Mouse (Mus musculus) activated CD4-positive, CD25-positive, alpha-beta regulatory T cell, adult 4 months (primary cell): Measurements from ENCODE around the gene Nin. TPM values are rescaled to one million over a fixed set of nuclear protein-coding genes. Genes with fewer than 3 reads are reported as not detected.

Source experiments
- ATAC-seq: one replicate; pipeline ENCODE4 v1.8.0; 2017
- polyA plus RNA-seq, 2 experiments: library from polyadenylated mRNA; unstranded; fragments of 100-300 nt; shearing (Covaris generic); gene quantifications; one replicate each; pipeline ENCODE4 v1.2.1; 2017

Gene Nin
- polyA plus RNA-seq, 2 experiments from 2014 or later = 19.2 to 24.3 TPM

DNA sequence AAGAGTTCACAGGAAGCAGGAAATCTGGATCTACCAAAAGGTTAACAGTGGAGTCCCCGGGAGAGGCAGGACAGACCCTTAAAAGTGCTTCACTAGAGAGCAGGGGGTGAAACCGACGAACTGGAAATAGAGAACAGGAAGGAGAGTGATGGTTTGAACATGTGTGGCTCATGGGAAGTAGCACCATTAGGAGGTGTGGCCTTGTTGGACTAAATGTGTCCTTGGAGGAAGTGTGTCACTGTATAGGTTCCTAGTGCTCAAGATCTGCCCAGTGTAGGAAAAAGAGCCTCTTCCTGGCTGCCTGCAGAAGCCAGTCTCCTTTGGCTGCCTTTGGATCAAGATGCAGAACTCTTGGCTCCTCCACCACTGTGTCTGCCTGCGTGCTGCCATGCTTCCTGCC, 108.4 kb downstream of the Nin start:
- ATAC-seq = no peak

DNA sequence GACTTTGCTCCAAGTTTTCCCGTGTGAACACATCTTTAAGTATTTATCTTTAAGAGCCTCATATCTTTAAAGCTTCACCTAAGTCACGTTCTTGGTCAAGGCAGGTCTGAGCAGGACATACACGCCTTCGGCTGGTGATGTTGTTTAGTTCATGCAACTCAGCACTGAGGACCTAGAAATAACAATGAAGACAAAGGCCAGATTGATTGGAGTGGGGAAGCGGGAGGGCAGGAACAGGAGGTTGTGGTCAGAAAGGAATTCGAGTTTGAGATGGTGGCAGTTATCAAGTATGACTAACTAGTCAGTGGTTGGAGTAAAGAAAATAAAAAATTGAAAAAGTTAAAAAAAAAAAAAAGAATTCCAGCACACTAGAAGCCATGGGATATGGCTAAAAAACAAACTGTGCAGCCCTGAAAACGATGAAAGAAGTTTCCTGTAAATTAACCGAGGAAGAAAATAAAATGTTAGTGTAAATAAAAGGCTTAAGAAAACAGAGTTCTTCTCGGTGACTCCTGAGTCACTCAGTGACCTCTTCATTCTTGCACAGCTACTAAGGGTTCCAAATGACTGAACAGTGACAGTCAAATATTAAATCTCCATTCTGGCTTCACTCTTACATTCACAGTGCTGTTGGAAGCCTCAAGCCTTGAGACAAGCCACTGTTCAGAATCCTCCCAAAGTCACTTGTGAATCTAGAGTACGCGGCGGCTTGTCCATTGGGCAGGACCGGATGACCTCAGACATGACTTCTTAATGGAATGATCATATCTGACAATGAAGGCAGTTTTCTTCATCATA, 115.1 kb downstream of the Nin start:
- ATAC-seq = no peak

DNA sequence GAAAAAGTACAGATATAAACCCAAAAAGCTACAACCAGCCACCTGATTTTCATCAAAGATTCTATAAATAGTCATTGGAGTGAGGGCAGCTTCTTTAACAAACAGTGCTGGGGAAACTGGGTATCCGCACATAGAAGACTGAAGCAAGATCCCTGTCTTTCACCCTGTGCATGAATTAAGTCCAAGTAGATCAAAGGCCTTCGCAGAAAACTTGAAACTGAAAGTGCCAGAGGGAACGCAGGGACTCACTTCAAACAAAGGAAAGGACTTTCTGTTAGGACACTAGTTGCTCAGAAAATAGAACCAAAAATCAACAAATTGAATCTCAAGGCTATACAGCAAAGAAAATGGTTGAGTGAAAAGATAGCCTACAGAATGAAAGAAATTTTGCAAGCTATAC, 118.1 kb downstream of the Nin start:
- no peak for ATAC-seq

DNA sequence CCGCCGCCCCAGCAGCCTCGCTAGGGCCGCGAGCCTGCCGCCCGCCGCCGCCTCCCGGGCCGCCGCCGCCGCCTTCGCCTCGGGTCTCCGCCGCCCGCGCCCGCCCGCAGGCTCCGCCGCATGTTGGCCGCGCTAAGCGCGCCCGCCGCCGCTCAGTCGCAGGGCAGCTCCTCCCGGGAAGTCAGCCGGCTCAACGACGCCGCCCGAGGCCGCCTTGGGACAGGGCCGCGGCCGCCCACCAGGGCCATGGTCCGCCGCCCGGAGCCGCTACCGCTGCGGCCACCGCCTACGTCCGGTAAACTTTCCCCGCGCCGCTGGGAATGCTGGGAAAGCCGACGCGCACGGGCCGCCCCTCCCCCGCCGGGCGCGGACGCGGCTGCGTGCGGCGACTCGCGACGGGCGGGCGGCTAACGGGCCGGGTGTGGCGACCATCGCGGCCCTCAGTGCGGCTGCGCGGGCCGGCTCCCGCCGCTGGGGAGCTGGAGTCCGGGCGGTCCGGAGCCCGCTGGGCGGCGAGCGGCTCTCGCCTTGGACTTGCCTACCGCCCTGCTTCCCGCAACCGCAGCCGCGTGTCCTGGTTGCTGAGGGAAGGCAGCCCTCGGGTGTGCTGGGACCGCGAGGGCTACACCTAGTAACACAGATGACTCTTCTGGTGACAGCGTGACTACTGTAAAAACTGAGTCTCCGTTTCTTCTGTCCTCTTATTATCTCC, 126.6 kb downstream of the Nin start, which contains the start of gene Sav1:
Gene Sav1, minus strand, starts transcription at position 217 of the 712 bp plus-strand sequence.
- peak; percentile 62 for ATAC-seq

DNA sequence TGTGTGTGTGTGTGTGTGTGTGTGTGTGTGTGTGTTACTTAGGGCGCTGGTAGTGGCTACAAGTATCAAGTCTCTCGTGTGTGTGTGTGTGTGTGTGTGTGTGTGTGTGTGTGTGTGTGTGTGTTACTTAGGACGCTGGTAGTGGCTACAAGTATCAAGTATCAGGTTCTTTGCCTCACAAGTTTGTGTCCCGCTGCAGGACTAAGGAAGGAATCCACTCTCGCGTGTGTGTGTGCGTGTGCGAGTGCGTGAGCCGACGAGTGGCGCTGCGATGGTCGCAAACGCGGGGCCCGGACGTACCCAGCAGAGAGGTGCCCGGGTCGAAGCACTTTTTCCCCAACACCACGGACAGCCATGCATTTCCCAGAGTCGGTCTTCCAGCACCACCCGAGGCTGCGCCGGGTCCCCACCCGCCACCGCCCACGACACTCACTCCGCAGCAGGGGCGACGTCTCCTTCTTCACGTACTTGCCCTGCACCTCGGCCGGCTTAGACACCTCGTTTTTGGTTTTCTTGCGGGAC, 127.2 kb downstream of the Nin start:
- ATAC-seq = peak; percentile 33

DNA sequence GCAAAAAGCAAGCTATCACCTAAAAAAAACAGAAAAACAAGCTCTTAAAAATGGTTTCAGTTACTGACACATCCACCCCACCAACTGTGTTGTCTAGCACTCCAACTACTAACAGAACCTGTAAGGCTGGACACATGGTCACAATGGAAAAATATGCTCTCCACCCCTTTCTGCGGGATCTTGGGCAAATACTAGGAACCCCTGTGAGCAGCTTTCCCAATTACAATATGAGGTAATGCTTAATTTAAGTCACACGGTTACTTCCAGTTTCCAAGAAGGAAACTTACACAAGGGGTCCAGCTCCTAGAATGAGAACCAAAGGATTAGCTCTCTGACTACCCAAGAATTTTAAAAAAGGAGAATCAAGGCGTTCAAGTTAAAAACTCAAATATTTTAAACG, 128.0 kb downstream of the Nin start:
- no peak for ATAC-seq

DNA sequence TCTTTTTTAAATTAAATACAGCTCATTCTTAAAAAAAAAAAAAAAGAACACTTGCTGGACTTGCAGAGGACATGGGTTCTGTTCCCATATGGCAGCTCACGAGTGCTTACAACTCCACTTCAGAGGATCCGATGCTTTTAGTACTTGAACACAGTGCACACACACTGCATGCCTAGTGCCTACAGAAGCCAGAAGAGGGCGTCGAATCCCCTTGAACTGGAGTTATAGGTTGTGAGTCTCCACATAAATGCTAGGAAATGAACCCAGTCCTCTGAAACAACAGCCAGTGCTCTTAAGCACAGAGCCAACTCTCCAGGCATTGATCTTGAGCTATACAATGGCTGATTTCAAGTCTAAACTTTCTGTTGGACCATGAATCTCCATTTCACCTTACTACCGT, 130.6 kb downstream of the Nin start:
- no peak for ATAC-seq

DNA sequence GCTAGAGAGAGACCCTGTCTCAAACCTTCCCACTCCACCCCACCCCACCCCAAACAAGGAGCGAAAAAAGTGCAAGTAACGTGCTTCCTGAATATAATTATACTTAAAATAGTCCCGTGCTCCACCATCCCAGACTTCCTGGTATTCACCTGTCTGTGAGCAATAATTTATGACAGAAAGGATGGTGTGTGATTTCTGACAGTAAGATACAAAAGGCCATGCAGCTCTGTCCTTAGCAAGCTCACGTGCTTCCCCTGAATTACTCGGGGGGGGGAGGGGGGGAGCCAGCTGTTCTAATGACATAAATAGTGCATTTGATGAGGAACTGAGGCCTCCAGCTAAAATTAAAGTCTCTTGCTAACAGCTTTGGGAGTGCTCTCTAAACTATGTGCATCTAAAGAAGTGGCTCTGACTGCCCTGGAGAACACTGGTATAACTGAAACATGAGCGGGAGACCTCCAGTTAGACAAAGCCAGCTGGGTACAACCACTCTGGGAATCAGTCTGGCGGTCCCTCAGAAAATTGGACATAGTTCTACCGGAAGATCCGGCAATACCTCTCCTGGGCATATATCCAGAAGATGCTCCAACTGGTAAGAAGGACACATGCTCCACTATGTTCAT, 136.0 kb downstream of the Nin start:
- ATAC-seq = no peak

DNA sequence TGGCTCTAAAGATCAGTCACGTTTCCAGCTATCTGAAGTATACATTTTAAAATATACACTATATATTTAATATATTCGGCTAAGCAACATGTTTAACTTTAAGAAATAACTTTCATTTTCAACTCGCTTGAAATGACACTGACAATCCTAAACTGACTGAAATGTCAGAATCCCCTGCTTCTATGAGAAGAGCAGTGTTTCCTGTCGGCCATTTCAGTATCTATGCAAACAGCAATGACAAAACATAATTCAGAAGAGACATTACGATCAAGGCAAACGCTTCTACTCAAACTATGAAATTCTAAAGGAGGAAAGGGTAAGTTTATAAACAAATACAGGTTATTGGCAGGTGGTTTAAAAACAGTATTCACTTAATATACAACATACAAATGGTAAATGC, 136.8 kb downstream of the Nin start:
- peak; percentile 79 for ATAC-seq

DNA sequence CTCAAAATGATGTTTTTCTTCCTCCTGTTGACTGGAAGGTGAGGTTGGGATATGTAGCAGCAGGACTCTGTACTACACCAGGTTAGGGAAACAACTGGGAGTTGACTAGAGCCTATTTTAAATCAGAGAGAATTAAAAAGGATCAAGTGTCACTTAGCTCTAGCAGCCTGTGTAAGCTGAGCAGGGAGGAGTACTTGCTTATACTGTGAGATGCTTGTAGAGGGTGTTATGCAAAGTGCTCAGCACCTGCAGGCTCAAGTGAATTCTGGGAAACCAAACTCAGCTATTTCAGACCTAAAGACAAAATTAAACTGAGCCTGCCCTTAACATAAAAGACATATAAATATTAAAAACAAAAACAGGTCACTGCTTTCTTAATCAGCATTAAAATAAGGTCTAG, 139.9 kb downstream of the Nin start:
- ATAC-seq = no peak

DNA sequence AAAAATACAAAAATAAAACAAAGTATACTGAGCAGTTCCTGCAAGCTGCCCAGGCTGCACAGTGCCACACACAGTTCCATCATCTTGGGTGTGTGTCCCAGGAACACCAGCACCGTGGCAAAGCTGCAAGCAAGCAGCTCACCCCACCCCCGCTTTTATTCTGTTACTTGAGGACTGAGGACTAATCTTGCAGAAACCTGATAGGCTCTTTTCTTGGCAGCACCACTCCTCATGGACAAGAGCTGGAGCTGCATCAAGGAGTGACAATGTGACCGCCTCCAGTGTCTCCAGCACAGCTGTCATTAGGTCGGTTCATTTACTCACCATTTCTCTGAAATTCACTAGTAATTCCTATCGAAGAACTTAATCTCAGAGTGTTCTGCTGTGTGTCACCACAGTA, 145.4 kb downstream of the Nin start:
- no peak for ATAC-seq

DNA sequence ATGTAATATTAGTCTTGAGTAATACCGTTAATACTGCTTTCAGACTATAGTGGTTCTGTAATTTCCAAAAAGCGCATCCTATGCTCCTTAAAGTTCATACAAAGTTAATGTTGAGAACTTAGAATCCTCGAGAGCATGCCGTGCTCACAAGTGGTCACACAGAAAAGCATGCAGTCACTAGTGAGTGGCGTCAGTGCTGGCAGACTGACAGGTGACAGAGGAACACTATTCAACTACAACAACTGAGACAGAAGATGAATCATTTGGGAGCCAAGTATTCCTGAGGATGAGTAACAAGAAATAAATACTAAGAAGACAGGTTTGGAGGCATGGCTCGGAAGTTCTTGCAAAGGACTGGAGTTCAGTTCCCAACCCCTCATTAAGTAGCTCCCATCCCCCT, 146.4 kb downstream of the Nin start:
- no peak for ATAC-seq

DNA sequence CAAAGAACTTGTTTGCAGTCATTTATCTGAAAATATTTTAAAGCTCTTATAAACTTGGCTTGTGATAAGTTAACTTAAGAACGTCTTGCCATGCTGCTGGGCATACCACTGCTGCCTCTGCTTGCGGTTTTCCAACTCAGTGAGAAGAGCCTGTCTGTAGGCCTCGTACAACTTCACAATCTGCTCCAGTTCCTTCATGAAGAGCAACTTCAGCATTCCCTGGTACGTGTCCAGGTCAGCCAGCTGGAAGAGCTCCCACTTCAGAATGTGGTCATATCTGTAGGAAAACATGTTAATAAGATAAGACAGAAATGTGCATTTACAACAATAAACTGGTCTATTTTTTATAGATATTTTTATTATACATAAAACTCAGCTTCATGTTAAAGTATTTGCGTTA, 147.4 kb downstream of the Nin start:
- ATAC-seq = no peak

DNA sequence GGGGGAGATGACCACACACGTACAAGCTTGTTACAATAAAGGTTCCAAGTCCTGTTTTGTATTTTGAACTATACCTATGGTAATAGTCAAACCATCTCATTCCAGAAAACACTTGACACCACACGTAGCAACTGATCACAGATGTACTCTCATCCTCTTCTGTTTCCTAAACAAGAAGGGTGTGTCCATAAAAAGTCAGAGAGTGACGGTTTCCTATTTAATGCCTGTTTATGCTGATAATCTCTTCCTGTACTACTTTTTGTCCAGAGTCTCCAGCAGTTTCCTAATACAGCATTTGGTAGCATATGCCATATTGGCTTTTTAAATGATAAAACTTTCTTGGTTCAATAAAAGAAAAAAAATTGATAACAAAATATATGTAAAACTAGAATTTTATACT, 147.9 kb downstream of the Nin start:
- no peak for ATAC-seq

DNA sequence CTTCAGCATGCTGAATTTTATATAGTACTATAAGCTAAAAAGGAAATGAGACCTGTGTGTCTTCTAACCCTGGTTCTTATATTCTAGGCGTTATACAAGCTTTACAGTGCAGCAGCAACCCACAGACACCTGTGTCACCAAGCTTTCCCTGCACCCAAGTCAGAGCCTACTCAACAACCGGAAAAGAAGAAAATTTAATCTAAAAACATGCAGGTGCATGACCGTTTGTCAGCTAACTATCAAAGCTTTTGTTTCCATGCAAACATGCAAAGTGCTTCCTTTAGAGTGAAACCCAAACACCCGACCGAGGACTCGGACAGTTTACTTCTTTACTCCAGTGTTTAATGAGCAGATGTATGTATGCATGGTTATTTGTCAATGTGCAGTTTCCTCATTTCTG, 150.4 kb downstream of the Nin start:
- ATAC-seq = no peak

DNA sequence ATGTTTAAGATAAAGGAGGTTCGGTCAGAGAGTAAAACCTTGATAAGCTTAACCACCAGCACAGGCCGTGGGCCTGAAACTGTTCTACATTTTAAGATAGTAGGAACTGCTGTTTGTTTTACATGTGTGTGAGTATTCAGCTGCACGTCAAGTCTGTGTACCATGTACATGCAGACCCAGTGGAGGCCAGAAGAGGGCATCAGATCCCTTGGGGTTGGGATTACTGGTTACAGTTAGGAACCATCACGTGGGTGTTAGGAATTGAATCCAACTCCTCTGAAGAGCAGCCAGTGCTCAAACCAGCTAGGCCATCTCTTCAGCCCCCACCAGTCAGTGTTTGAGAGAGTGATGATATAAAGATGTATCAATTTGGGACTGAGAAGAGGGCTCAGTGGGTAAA, 151.0 kb downstream of the Nin start:
- peak; percentile 63 for ATAC-seq

Other genes starting within 250 kb of the Nin start
- under 1 TPM in 1 of 2 experiments, not detected in 1; 0.91 TPM for gene Atl1, start 221.1 kb downstream of the Nin start, polyA plus RNA-seq
- gene Map4k5, start 220.5 kb downstream of the Nin start, polyA plus RNA-seq = 1 to 10 TPM; 2.9 to 3.3 TPM
- 1 to 10 TPM; 3.0 to 3.7 TPM for gene Sav1, start 126.7 kb downstream of the Nin start, polyA plus RNA-seq
- gene Abhd12b, start 40.4 kb upstream of the Nin start, polyA plus RNA-seq = 1 to 10 TPM; 1.0 to 1.2 TPM
- gene Pygl, start 117.8 kb upstream of the Nin start, polyA plus RNA-seq = under 1 TPM; 0.17 to 0.42 TPM
- gene Trim9, start 233.9 kb upstream of the Nin start, polyA plus RNA-seq = not detected